Mouse (Mus musculus) kidney, adult 9 months (tissue): ENCODE results near the gene Cfb.
"Not testable (repeated sequence)": the region's sequence is repeated elsewhere in the genome, so short reads cannot be mapped to it uniquely, and the experiment has no call there.

Experiments
- DNase-seq: peaks from one replicate; pipeline ENCODE4 v3.0.0; 2022

Cfb gene

DNA sequence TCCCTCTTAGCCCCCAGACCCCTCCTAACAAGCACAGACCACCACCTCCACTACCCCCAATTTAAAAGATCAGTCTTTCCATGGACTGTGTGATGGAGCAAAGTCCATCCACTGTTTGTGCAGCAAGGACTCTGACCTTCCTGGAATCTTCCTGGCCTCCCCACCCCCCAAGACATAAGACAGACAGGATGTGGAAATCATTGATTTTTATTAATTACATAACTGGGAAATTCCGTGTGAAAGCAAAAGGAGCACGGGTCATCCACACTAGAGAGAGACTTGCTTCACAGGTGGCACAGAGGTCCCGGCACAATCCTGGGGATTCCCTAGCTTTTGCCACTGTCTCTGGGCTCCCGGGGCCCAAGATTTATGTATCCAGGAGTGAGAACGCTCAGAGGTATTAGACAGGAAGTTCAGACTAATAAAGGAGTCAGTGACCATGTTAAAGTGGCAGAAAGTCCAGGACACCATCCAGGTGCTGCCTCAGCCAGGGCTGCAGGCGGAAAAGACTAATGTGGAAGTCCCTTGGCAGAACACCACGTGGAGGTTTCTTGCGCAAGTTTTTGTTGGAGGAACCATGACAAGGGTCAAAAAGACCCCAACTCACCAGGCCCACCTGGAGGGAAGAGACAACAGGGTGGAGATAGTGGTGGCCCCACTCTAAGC lies at the start of gene Cfb:
Gene Cfb (minus strand): TSS at position 103 of the 666 bp plus-strand sequence.
- peak; percentile 93 for DNase-seq

DNA sequence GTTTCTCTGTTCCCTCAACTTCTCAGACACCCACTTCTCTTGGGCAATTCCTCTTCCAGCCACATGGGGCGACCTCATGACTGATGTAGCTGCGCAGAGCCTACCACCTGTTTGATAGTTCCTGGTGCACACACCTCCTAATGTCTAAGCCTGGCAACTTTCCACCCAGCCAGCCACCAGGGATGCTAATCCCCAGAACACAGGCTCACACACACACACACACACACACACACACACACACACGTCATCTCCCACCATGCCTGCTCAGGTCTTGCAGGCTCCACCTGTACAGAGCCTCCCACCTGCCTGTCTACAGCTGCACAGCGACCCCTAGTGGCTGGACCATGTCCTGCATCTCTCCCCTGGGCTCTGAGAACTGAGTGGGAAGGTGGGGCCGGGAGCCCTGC lies 49.6 kb upstream of the Cfb start:
- peak; percentile 90 for DNase-seq

DNA sequence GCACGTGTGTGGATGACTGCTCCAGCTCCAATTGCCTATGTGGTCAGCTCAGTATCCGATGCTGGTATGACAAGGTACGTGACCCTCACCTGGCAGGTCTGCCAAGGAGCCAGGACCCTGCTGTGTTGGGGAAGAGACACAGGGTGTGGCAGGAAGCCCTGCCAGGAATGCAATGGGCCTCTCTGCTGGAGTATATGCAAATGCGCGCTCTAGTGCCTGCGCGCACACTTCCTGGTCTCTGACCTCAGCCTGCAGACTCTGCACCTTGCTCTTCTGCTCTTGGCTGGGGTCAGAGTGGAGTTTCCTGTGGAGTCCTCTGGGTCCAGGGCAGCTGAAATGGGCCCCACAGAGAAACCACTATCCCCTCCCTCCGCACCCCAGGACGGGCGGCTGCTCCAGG lies 48.7 kb upstream of the Cfb start:
- DNase-seq: peak; percentile 80

DNA sequence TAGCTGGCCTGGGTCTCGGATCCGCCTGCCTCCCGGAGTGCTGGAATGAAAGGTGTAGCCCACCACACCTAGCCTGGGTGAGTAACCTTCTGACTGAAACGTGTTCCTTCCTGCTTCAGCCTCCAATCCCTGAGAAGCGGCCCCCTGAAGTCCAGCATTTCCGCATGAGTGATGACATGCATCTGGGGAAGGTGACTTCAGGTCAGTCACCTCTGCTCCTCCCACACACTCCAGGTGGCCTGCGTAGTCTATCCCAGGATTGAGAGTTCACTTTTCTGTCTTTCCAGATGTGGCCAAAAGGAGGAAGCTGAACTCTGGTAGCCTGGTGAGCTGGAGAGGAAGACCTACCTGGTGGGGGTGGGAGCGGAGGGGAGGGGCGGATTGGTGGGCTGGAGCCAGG lies 40.6 kb upstream of the Cfb start:
- no peak for DNase-seq

DNA sequence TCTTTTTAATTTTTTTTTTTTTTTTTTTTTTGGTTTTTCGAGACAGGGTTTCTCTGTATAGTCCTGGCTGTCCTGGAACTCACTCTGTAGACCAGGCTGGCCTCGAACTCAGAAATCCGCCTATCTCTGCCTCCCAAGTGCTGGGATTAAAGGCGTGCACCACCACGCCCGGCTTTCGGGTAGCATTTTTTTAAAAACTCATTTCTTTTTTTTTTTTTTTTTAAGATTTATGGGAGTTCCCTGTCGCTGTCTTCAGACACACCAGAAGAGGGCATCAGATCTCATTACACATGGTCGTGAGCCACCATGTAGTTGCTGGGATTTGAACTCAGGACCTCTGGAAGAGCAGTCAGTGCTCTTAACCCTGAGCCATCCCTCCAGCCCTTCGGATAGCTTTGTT lies 39.6 kb upstream of the Cfb start:
- DNase-seq: not testable (repeated sequence)

DNA sequence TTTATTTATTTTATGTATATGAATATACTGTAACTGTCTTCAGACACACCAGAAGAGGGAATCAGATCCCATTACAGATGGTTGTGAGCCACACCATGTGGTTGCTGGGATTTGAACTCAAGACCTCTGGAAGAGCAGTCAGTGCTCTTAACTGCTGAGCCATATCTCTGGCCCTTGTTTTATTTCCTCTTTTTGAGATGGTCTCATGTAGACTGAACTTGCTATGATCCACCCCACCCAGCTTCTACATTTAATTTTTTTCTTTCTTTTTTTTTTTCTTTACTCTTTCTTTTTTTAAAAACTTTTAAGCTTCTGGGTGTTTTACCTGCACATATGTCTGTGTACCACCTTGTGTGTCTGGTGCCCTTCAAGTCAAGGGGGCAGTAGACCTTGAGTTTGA lies 38.5 kb upstream of the Cfb start:
- not testable (repeated sequence) for DNase-seq

DNA sequence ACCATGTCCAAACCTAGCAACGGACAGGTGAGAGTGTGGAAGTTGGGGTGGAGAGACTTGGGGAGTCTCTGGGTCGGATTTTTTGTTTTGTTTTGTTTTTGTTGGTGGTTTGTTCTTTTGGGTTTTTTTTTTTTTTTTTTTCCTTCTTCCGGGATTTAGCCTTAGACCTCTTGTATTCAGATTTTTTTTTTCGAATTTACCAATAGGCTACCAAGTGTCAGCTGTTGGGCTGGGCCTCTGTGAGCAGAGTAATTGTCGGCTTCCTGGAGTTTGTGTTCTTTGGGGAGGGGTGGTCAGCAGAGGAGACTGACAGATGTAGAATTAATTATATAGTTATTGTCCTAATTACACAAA lies 37.5 kb upstream of the Cfb start:
- peak; percentile 50 for DNase-seq

DNA sequence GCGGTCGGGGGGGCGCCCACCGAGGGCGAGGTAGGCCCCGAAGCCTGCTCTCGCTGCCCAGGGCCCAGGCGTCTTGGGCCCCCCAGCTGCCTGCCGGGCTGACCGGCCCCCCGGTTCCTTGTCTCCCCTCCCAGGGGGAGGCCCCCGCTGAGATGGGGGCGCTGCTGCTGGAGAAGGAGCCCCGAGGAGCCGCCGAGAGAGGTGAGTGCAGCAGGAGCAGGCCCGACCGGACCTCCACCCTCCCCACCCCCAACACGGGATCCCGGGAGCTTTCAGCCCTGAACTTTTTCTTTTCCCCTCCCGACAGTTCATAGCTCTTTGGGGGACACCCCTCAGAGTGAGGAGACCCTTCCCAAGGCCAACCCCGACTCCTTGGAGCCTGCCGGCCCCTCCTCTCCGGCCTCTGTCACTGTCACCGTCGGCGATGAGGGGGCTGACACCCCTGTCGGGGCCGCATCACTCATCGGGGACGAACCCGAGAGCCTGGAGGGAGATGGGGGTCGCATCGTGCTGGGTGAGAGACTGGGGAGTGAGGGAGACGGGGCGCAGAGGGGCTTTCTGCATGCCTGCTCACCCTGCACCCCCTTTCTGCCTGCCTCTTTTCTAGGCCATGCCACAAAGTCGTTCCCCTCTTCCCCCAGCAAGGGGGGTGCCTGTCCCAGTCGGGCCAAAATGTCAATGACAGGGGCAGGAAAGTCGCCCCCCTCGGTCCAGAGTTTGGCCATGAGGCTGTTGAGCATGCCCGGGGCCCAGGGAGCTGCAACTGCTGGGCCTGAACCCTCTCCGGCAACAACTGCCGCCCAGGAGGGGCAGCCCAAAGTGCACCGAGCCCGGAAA lies 37.0 kb upstream of the Cfb start:
- peak; percentile 64 for DNase-seq

DNA sequence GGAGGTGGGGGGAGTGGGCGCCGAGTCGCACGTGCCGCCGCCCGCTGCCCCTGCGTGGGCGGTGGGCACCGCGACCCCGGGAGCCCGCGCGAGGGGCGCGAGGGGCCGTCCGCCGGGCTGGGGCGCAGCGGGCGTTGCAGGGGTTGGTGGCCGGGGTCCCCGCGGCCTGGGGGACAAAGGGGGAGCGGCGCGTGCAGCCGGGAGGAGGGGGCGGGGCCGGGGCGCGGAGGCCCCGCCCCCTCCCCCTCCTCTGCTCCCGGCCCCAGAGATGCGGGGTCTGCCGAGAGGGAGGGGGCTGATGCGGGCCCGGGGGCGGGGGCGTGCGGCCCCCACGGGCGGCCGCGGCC lies 36.4 kb upstream of the Cfb start:
- no peak for DNase-seq

DNA sequence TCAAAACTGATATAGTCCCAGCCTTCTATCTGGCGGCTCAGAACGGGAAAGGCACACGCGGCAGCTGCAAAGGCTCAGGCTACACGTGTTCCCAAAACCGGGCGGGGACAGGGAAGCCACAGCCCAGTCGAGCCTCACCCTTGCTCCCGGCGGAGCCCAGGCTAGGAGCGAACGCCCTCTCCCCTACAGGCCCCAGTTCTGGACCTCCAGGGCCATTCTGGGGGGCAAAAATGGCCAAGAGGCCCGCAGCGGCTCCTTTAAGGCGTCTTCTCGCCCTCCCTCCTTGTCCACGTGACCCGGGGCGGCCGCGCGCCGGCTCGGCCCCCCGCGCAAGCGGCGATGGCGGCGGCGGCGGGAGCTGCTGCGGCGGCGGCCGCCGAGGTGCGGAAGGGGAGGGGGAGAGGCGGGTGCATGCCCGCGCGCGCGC lies 35.9 kb upstream of the Cfb start, which contains the start of the genes C2 and Ehmt2:
Gene C2 (minus strand): TSS at position 106 of the 427 bp plus-strand sequence.
Gene Ehmt2 (plus strand): TSS at position 310 of the 427 bp plus-strand sequence.
- DNase-seq: peak; percentile 80

DNA sequence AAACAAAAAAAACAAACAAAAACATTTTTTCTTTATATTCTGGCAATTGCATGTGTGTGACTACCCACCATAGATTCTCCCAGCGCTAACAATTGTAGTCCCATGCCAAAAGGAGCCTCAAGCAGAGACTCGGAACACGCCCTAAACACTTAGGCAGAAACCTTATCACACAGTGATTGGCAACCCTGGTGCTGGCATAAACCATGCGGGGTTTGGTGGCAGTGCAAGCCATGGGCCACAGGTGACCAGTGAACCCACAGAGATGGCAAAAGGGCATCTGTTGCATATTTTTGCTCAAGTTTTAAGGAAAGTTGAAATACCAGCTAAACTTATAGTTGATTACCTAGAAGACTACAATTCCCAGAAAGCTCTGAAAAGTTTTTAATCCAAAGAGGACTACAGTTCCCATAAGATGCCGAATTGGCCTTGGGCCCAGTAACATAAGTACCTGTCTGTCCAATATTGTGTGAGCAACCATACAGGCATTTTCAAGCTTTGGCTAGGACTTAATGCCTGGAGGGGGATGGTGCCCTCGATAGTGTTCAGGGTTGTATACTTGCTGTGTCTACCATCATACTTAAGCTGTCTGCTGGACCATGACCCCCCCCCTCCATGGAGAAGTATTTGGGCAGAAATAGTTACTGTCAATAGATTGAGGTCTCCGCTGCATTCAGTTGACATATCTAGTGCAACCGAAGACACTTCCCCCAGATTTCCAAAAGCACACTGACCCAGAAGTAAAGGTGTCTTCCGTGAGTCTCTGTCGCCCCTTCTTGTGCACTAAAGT lies 35.2 kb upstream of the Cfb start:
- peak; percentile 59 for DNase-seq

DNA sequence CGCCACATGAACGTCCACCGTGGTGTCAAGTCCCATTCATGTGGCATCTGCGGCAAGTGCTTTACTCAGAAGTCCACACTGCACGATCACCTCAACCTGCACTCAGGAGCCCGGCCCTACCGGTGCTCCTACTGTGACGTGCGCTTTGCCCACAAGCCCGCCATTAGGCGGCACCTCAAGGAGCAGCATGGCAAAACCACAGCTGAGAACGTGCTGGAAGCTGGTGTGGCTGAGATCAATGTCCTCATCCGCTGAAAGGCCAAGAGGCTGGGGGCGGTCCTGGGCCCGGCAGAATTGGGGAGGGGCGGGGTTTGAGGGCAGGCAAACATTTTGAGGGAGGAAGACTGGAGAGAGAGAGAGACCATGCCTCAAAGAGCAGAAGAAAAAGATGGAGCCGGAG lies 34.0 kb upstream of the Cfb start:
- peak; percentile 28 for DNase-seq

DNA sequence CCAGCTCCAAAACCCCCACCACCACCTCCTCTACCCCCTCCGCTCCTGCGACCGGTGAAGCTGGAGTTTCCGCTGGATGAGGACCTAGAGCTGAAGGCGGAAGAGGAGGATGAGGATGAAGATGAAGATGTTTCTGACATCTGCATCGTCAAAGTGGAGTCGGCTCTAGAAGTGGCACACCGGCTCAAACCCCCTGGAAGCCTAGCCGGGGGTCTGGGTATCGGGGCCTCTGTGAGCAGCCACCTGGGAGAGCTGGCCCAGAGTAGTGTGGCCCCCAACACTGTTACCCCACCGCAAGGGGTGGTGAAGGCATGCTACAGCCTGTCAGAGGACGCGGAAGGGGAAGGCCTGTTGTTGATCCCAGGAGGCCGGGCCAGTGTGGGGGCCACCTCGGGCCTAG lies 33.4 kb upstream of the Cfb start:
- DNase-seq: peak; percentile 26

DNA sequence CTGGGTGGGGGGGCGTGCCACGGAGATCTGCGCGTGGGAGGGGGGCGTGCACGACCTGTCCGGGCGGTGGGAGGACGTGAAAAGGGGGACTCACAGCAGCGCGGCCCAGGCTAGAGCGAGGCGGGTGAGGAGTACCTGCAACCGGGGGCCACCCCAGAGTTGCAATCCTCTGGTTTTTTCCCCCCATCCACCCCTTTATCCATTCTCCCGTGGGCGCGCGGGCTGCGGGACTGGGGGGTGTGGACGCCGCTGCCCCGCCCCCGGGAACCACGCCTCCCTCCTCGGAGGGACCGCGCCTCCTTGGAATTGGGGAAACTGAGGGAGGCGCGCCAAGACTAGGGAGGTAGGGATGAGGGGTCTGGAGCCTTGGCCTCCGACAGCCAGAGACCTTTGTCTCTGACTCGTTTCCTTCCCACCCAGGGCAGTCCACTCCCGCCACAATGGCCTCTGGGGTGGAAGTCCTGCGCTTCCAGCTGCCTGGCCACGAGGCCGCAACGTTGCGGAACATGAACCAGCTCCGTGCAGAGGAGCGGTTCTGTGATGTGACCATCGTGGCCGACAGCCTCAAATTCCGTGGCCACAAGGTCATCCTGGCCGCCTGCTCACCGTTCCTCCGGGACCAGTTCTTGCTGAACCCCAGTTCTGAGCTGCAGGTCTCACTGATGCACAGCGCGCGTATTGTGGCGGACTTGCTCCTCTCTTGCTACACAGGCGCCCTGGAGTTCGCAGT lies 32.6 kb upstream of the Cfb start:
- peak; percentile 54 for DNase-seq

DNA sequence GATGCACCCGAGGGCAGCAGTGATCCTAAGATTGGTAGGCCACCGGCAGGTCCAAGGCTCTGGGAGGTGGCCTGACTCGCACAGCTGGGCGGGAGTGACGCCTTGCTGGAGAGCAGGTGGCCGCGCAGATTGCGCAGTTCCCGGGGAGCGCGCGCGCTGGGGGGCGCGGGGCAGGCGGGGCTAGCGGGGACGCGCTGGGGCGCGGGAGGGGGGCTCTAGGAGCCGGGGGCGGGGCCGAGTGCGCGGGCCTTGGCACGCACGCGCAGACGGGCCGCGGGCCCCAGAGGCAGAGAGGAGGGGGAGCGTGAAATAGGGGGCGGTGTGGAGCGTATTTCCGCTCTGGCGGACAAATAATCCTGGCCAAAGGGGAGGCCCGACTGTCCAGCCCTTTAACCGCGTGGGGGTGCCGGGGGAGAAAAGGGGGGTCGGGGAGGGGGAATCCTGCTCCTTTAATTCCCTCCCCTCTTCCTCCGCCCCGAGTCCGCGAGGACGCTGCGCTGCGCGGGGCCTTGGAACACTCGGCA lies 31.8 kb upstream of the Cfb start:
- peak; percentile 96 for DNase-seq

DNA sequence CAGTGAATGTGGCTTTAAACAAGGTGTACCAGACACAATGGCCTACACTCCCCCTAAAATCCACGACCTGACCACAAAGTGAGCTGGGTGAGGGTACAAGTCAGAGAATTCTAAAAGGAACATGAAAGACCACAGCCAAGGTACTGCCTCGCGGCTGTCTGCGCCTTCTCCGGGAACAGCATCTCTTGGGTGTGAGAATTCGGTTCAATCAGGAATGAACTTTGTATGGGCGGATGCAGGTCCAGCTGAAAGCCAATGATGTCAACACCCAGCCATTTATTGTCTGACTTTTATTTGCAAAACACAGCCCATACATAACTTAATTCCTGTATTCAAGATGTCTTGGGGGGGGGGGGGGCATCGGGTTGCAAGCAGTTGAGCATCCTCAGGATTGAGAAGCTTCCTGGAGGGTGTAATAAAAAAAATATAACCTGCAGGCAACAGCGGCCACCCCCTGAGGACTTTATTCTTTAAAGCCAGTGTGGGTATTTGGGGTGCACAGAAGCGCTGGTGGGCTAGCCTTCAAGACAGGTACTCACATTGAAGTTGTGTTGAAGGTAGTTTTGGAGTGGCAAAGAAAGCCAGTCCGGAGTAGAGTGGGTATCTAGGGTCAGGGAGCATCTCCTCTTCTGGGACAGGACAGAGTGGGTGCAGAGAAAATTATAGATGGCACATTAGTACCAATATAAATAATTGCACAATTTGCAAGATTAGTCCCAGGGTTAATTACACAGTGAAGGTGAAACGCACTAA lies 30.9 kb upstream of the Cfb start:
- DNase-seq: no peak

DNA sequence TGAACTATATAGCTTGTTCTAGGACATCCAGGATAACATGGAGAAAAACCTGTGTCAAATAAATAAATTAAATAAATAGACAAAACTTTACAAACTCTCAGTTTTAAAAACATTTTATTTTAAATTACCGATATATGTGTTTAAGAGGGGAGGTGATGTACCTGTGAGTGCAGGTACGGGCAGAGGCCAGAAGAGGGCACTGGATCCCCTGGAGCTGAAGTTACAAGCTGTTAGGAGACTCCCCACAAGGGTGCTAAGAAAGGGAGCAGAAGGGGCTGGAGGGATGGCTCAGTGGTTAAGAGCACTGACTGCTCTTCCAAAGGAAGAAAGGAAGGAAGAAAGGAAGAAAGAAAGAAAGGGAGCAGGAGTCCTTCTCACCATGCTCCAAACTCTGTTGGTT lies 29.1 kb upstream of the Cfb start:
- DNase-seq: no peak

DNA sequence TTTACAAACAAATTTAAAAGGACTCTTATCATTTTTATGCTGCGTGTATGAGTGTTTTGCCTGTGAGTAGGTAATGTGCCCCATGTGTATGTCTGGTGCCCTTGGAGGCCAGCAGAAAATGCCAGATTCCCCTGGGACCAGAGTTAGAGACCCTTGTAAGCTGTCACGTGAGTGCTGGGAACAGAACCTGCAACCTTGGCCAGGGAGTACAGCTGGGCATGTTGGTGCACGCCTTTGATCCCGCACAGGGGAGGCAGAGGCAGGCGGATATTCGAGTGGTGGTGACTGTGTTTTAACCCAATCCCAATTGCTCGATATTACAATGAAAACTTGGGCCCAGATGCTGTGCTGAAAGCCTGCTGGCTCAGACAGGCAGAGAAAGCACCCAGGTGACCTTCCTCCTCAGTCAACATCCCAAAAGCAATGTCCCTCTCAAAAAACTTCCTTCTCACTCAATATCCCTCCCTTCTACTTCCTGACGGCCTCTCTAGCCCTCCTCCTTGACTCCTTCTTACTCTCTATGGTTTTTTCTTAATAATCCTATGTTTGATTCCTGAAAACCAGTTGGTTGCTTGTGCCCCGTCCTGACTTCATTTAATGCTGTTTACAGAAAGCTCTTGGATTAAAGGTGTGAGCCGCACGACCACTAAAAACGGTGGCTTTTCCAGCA lies 27.9 kb upstream of the Cfb start:
- no peak for DNase-seq

DNA sequence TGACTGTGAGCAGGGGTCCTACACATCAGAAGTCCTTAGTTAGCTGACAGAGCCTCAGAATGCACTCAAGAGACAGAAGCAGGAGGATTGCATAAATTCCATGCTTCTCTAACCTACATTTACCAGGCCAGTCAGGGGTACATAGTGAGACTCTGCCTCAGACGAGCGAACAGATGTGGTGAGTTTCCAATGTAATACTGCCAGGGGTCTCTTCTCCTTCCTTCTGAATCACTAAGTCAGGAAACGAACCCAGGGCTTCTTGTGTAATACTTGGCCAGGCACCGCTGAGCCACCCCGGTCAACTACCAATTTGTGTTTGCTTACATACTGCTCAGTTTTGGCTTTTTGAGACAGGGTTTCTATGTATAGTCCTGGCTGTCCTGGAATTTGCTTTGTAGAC lies 25.6 kb upstream of the Cfb start:
- DNase-seq: no peak

DNA sequence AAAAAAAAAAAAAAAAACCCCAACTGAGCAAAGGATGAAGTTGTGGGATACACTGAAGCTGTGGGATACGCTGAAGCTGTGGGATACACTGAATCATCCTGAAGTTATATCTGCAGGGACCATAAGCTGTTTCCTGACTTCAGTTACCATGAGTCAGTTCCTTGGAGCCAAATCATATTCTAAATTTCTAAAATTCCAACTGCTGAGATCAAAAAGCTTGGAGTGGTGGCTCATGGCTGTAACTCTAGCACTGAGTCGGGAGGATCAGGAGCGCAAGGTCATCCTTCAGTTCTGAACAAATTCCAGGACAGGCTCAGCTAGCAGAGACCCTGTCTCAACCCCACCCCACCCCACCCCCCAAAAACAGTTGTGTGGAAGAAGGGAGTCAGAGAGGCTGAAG lies 23.3 kb upstream of the Cfb start:
- no peak for DNase-seq

DNA sequence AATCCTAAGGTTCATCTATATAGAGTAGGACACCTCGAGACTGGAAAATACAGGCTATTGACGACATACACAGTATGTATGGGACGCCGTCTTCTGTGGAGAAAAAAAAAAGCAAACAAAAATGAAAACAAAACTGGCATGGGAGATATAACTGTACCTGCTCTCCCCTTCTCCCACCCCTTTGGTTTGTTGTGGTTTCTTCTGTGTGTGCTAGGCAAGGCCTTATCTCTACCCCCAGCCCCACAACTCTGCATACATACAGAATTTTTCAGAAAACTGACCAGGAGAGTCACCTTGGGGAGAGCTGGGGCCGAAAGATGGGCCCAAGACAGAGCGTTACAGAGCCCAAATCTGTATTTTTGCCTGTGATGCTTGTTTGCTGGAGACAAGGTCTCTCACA lies 22.4 kb upstream of the Cfb start:
- no peak for DNase-seq
